Mouse (Mus musculus) spleen, adult 2 months (tissue): ENCODE data around the gene Prkd1.

ENCODE experiments used
- CTCF ChIP-seq: fragments of 200-500 bp; IDR thresholded peaks from 2 replicates; pipeline ENCODE4 v1.5.1; 2011; ENCODE audit warnings: mild to moderate bottlenecking, inconsistent platforms; ENCODE audit not compliant: insufficient read depth, insufficient read length, insufficient replicate concordance; ENCODE audit errors: extremely low read depth
- POLR2A ChIP-seq: fragments of 200-500 bp; IDR thresholded peaks from 2 replicates; pipeline ENCODE4 v1.6.1; 2011; ENCODE audit warnings: low read depth, low read length, inconsistent platforms

GRCm38 (mm10) chr12:50597467-50597866 lies 51.4 kb downstream of the Prkd1 start:
- TF ChIP-seq CTCF: no peak
- TF ChIP-seq POLR2A: no peak
